Mouse (Mus musculus): ENCODE results near the gene Clybl.

GRCm38 (mm10) chr14:122305132-122305531 is 123.6 kb downstream of the Clybl start:
- TF ChIP-seq E2F4 (IDR thresholded peaks at IDR 0.05; ENCODE audit: insufficient replicate concordance, low read depth, low read length): no peak
- no peak for TF ChIP-seq KAT2A (IDR thresholded peaks at IDR 0.05; ENCODE audit: insufficient replicate concordance, low read length)
- TF ChIP-seq BHLHE40 (IDR thresholded peaks at IDR 0.05; ENCODE audit: low read depth, low read length): no peak
- no peak for TF ChIP-seq ZC3H11A (IDR thresholded peaks at IDR 0.05; ENCODE audit: low read depth, low read length)

Measured in CH12.LX (cell line).